Mouse (Mus musculus): Measurements from ENCODE around the gene Stt3a. TPM values are rescaled to one million over a fixed set of nuclear protein-coding genes. Genes with fewer than 3 reads are reported as not detected.

Stt3a gene
- polyA plus RNA-seq, 1 experiment from 2014 or later, result 193 TPM

- 75% methylated on average over 2 of the region's 2 CpGs for WGBS
- H3K27me3 ChIP-seq (ENCODE audit: control insufficient read depth, insufficient read depth, low read length), result no peaks in the 10 kb centered on the region
- no peak overlapping the region for H3K27ac ChIP-seq (replicated peaks)
- H3K4me2 ChIP-seq (replicated peaks; ENCODE audit: low read depth), result no peak overlapping the region
- no peaks in the 10 kb centered on the region for H3K4me1 ChIP-seq (replicated peaks; ENCODE audit: control insufficient read depth, insufficient read depth)
- no peak overlapping the region for H3K4me3 ChIP-seq (ENCODE audit: low read depth, low read length)
- no peak for TF ChIP-seq EP300 (optimal IDR thresholded peaks at IDR 0.05)
- TF ChIP-seq CTCF (IDR thresholded peaks at IDR 0.05; ENCODE audit: low read depth), result no peak
- no peaks in the 10 kb centered on the region for H3K9me3 ChIP-seq (ENCODE audit: control insufficient read depth, low read length)
- H3K36me3 ChIP-seq (ENCODE audit: control insufficient read depth, insufficient read depth, low read length), result peaks cover 7% of the 10 kb centered on the region
- DNase-seq (ENCODE audit: low spot score), result no peak
- no peak overlapping the region for H3K9ac ChIP-seq (ENCODE audit: low read length)
- no peak for ATAC-seq (ENCODE audit: low FRiP score, low TSS enrichment)
These were observed 27.0 kb upstream of the Stt3a start for GRCm38 (mm10) chr9:36794487-36794886.

GRCm38 (mm10) chr9:36792191-36792590, 24.7 kb upstream of the Stt3a start:
- no peak for DNase-seq (ENCODE audit: low spot score)
- Histone ChIP-seq H3K36me3 (ENCODE audit: control insufficient read depth, insufficient read depth, low read length) (peaks cover 11% of the 10 kb centered on the region), H3K9ac (ENCODE audit: low read length) (no peak overlapping the region), H3K27ac (replicated peaks) (no peak overlapping the region), H3K4me3 (ENCODE audit: low read depth, low read length) (no peak overlapping the region), H3K4me1 (replicated peaks; ENCODE audit: control insufficient read depth, insufficient read depth) (no peaks in the 10 kb centered on the region), H3K4me2 (replicated peaks; ENCODE audit: low read depth) (no peak overlapping the region), H3K9me3 (ENCODE audit: control insufficient read depth, low read length) (no peaks in the 10 kb centered on the region), H3K27me3 (ENCODE audit: control insufficient read depth, insufficient read depth, low read length) (no peaks in the 10 kb centered on the region)
- TF ChIP-seq EP300 (optimal IDR thresholded peaks at IDR 0.05), result no peak
- no peak for TF ChIP-seq CTCF (IDR thresholded peaks at IDR 0.05; ENCODE audit: low read depth)
- no peak for ATAC-seq (ENCODE audit: low FRiP score, low TSS enrichment)
- WGBS, result 93% methylated on average over 3 of the region's 3 CpGs

GRCm38 (mm10) chr9:36783921-36784320, 16.4 kb upstream of the Stt3a start:
- H3K4me2 ChIP-seq (replicated peaks; ENCODE audit: low read depth), result no peak overlapping the region
- TF ChIP-seq CTCF (IDR thresholded peaks at IDR 0.05; ENCODE audit: low read depth), result no peak
- TF ChIP-seq EP300 (optimal IDR thresholded peaks at IDR 0.05), result no peak
- ATAC-seq (ENCODE audit: low FRiP score, low TSS enrichment), result no peak
- no peak overlapping the region for H3K9ac ChIP-seq (ENCODE audit: low read length)
- H3K27ac ChIP-seq (replicated peaks), result no peak overlapping the region
- no peak for DNase-seq (ENCODE audit: low spot score)
- WGBS, result 81% methylated on average over 2 of the region's 2 CpGs
- no peaks in the 10 kb centered on the region for H3K4me1 ChIP-seq (replicated peaks; ENCODE audit: control insufficient read depth, insufficient read depth)
- H3K4me3 ChIP-seq (ENCODE audit: low read depth, low read length), result no peak overlapping the region
- peaks cover 21% of the 10 kb centered on the region; the same call in 1 of the 2 replicates for H3K36me3 ChIP-seq (ENCODE audit: control insufficient read depth, insufficient read depth, low read length)
- H3K9me3 ChIP-seq (ENCODE audit: control insufficient read depth, low read length), result no peaks in the 10 kb centered on the region
- H3K27me3 ChIP-seq (ENCODE audit: control insufficient read depth, insufficient read depth, low read length), result no peaks in the 10 kb centered on the region

GRCm38 (mm10) chr9:36769048-36769413, 1.6 kb upstream of the Stt3a start:
- no peak for DNase-seq (ENCODE audit: low spot score)
- Histone ChIP-seq H3K27ac (replicated peaks) (no peak overlapping the region), H3K4me1 (replicated peaks; ENCODE audit: control insufficient read depth, insufficient read depth) (no peaks in the 10 kb centered on the region), H3K36me3 (ENCODE audit: control insufficient read depth, insufficient read depth, low read length) (no peaks in the 10 kb centered on the region), H3K4me2 (replicated peaks; ENCODE audit: low read depth) (no peak overlapping the region), H3K9me3 (ENCODE audit: control insufficient read depth, low read length) (no peaks in the 10 kb centered on the region), H3K9ac (ENCODE audit: low read length) (no peak overlapping the region), H3K27me3 (ENCODE audit: control insufficient read depth, insufficient read depth, low read length) (no peaks in the 10 kb centered on the region), H3K4me3 (ENCODE audit: low read depth, low read length) (no peak overlapping the region)
- 97% methylated on average over 1 of the region's 1 CpGs for WGBS
- ATAC-seq (ENCODE audit: low FRiP score, low TSS enrichment), result no peak
- TF ChIP-seq EP300 (optimal IDR thresholded peaks at IDR 0.05) (no peak), CTCF (IDR thresholded peaks at IDR 0.05; ENCODE audit: low read depth) (no peak)

- H3K27ac ChIP-seq (replicated peaks), result peak overlapping the region; percentile 95
- H3K4me2 ChIP-seq (replicated peaks; ENCODE audit: low read depth), result peak overlapping the region; percentile 88
- no peaks in the 10 kb centered on the region for H3K27me3 ChIP-seq (ENCODE audit: control insufficient read depth, insufficient read depth, low read length)
- WGBS, result 10% methylated on average over 25 of the region's 25 CpGs
- peak overlapping the region; percentile 83 for H3K9ac ChIP-seq (ENCODE audit: low read length)
- 0 out of 2 replicates have a peak, but pooled peaks cover 4% of the 10 kb centered on the region for H3K36me3 ChIP-seq (ENCODE audit: control insufficient read depth, insufficient read depth, low read length)
- DNase-seq (ENCODE audit: low spot score) (peak; percentile 43), ATAC-seq (ENCODE audit: low FRiP score, low TSS enrichment) (peak; percentile 17; the same call in 1 of the 2 replicates)
- no peaks in the 10 kb centered on the region for H3K9me3 ChIP-seq (ENCODE audit: control insufficient read depth, low read length)
- TF ChIP-seq EP300 (optimal IDR thresholded peaks at IDR 0.05) (no peak), CTCF (IDR thresholded peaks at IDR 0.05; ENCODE audit: low read depth) (no peak)
- peak overlapping the region; percentile 69 for H3K4me3 ChIP-seq (ENCODE audit: low read depth, low read length)
- H3K4me1 ChIP-seq (replicated peaks; ENCODE audit: control insufficient read depth, insufficient read depth), result no peaks in the 10 kb centered on the region
These were observed 923 bp upstream of the Stt3a start for GRCm38 (mm10) chr9:36768156-36769047.

- no peaks in the 10 kb centered on the region for H3K4me1 ChIP-seq (replicated peaks; ENCODE audit: control insufficient read depth, insufficient read depth)
- H3K9ac ChIP-seq (ENCODE audit: low read length), result no peak overlapping the region
- no peaks in the 10 kb centered on the region for H3K9me3 ChIP-seq (ENCODE audit: control insufficient read depth, low read length)
- peaks cover 11% of the 10 kb centered on the region; the same call in 1 of the 2 replicates for H3K36me3 ChIP-seq (ENCODE audit: control insufficient read depth, insufficient read depth, low read length)
- H3K27ac ChIP-seq (replicated peaks), result no peak overlapping the region
- DNase-seq (ENCODE audit: low spot score) (no peak), ATAC-seq (ENCODE audit: low FRiP score, low TSS enrichment) (no peak)
- no peaks in the 10 kb centered on the region for H3K27me3 ChIP-seq (ENCODE audit: control insufficient read depth, insufficient read depth, low read length)
- no peak overlapping the region for H3K4me3 ChIP-seq (ENCODE audit: low read depth, low read length)
- H3K4me2 ChIP-seq (replicated peaks; ENCODE audit: low read depth), result no peak overlapping the region
- WGBS, result 91% methylated on average over 1 of the region's 1 CpGs
- TF ChIP-seq CTCF (IDR thresholded peaks at IDR 0.05; ENCODE audit: low read depth) (no peak), EP300 (optimal IDR thresholded peaks at IDR 0.05) (no peak)
These were observed 3.1 kb downstream of the Stt3a start for GRCm38 (mm10) chr9:36764378-36764777.
